Mouse (Mus musculus) left cerebral cortex, postnatal 36 days (tissue): ENCODE results near the gene Cgref1. TPM values are rescaled to one million over a fixed set of nuclear protein-coding genes. Genes with fewer than 3 reads are reported as not detected.

Experiments
- DNase-seq, 2 experiments: peaks; one replicate each; pipeline ENCODE4 v3.0.0; 2021 to 2022; ENCODE audit warnings: low spot score in 2 of 2, mixed read lengths in 1 of 2
- intact Hi-C: fragments of 180-260 bp; cut with DNase I; formaldehyde crosslinking; loops from one replicate; pipeline ENCODE4 v1.15.1; 2025
- total RNA-seq, 2 experiments: library from RNA; stranded (reverse); gene quantifications; 2 replicates each; pipeline ENCODE4 v1.2.3; 2021

Cgref1 gene
- 10 to 100 TPM; 26.1 to 26.4 TPM for total RNA-seq

DNA sequence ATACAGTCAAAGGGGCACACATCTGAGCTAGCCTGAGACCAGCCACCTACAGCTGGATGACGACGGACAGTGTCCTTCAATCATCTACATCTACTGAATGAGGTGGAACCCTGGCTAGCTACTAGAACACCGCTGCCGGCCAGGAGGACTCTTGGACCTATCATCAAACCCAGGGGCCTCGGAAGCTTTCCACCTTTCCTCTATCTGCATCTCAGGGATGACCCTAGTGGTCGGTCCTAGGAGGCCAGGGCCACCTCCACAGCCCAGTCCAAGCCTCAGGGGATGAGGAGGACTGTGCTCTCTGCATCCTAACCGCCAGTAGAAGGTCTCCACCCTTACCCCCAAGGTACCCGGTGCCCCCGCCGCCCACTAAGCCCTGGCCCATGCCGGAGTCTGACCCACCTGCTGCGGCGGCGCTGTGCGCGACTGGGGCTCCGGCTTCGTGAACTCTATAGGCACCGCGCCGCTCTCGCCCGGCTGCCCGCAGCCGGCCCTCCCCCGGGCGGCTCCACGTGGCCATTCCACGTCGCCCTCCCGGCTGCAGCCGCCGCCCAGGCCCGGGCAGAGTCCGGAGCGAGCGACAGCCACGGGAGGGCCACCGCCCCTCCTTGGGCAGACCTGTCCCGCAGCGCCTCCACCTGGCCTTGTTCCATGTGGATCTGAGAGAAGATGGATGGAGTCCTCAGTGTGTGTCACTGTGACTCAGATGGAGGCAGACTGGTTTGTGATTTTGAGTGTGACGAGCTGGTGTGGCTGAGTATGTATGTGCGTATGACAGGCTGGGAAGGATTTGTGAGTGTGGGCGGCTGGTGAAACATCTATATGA, at the start of gene Cgref1:
TSS of gene Cgref1 (minus strand) at position 636 of the 826 bp plus-strand sequence.
- intact Hi-C loops, result no loop called here
- peak; percentile 77 to 80 for DNase-seq

DNA sequence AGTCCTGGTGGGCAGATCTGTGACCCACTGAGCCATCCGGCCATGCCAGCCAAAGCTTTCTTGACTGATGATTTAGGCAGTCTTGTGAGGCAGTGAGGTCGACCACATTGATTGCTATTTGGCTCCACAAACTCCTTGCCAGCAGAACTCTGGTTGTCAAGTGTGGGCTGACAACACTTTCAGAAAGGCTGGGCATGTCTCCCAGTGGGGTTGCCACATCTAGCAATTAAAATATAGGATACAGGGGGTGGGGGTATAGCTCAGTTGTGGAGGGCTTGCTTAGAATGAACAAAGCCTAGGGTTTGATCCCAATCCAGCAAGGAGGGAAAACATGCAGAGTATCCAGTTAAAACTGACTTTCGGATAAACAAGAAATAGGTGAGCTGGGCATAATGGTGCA, 48.7 kb upstream of the Cgref1 start:
- intact Hi-C loops, result no loop called here
- DNase-seq, result peak; percentile 27 to 47

DNA sequence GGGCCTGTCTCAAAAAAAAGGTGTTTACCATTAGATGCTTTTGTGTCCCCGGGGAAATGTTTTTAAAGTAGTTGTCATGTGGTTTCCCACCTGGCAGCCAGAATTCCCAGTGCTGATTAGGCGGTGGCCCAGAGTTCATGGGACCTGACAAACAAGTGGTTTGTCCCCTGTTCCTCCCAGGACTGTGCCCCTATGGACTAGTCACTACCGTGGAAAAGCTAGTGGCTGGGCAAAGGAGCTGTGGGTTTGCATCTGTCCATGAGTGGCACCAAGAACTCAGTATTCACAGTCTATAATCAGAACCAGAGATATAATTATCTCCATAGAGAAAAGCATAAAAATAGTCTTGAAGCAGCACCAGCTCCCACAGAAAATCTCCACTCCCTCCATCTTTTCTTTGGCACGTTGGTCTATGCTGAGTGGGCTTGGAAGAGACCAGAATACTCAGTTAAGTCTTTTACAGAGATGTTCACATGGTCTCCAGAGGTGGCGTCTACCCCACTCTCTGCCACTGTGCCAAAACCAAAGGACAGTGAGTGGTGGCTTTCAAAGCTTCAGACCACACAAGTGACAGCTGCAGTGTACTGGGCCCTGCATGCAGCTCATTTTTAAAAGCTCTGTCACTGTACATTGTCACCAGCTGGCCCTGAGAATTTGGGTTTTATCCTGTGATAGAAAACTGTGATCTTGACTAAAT, 47.7 kb upstream of the Cgref1 start:
- peak; percentile 70 to 79 for DNase-seq
- intact Hi-C loops, result no loop called here

DNA sequence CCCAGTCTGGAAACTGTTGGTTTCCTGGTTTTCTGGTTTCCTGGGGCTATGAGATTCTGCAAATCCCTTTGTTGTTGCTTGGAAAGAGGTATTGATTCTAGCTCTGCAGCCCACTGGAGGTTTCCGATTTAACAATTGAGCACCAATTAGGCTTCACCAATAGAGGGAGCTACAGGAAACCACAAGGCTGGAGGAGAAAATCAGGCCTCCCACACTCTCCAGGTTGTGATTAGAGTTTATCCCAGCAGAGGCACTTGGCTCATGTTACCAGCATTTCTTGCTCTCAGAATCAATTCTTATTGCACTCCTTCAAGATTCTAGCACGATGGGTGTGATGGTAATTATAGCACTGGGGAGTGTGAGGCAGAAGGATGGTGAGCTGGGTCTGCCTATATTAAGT, 37.0 kb upstream of the Cgref1 start:
- intact Hi-C loops, result no loop called here
- DNase-seq, result peak in 1 of 2 experiments; percentile 24

DNA sequence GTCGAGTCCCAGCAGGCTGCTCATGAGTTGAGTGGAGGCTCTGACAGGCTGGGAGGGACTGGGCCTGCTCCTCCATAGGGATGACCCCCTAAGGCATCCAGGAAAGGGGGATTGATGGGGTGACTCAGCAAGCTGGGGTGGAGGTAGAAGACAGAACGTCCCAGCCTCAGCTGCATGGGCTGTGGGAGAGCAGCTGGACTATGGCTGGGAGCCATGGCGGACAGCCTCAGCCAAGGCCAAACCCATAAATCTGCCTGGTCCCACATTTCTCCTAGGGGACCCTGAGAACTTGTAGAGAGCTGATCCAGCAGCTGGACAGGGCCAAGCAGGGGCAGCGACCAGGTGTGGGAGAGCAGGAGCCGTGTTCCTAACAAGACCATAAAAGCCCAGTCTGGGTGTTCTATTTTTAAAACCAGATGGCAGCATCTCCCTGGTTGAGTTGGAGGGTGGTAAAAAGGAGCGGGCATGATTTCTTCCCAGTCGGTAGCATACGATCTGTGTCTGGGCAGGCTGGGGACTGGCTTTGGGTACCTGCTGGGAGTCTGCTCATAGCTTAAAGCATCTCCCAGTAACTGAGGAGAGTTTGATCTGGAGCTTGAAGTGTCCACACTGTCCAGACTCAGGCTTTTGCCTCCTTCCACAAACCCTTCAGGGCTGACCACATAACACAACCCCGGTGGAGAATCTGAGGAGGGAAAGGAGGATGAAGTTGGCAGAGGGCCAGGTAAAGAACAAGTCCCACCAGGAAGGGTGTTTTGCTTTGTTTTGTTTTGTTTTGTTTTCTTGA, 29.7 kb upstream of the Cgref1 start:
- intact Hi-C loops, result no loop called here

DNA sequence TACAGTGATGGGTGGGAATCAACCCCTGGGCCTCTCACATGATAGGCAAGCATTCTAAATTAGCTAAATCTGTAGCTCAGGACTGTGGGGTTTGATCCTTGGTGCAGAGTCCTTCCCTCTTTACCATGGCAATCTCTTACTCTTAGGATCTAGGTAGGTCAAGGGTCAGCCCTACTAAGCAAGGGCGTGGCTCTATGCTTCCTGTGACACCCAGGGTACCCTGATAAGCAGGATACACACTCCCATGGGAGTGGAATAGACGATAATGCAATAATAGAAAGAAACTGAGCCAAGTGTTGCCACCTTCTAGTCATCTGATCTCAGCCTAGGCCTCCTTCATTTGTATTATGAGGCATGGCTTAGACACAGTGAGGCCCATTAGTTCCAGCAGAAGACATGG, 24.0 kb upstream of the Cgref1 start:
- intact Hi-C loops, result loop anchor here (5.0 kb wide), 1 partner anchor 33 kb away; no protein-coding TSS in a partner anchor
- no peak for DNase-seq

More for the DNA sequence above, 29.7 kb upstream of the Cgref1 start:
- no peak for DNase-seq

DNA sequence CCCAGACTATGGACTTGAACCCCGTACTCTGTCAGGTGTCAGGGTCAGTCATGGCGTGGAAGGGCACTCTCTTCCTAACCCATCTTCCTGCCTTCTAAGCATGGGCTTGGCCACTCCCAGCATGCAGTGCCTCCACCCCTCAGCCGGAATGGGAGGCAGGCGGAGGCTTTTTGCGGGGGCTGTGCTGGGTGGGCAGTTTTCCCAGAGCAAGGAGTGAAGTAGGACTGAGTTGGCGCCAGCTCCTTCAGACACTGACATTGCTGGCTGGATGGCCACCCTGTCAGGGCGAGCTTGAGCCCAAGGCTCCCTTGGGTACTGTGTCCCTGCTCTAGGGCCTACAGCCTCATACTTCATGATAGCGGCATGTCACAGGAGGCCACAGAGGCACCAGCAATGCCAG, 23.0 kb upstream of the Cgref1 start, which contains the start of gene Tcf23:
TSS of gene Tcf23 (plus strand) at position 247 of the 400 bp plus-strand sequence.
- intact Hi-C loops, result loop anchor here (5.0 kb wide), 1 partner anchor 34 kb away; no protein-coding TSS in a partner anchor
- no peak for DNase-seq

DNA sequence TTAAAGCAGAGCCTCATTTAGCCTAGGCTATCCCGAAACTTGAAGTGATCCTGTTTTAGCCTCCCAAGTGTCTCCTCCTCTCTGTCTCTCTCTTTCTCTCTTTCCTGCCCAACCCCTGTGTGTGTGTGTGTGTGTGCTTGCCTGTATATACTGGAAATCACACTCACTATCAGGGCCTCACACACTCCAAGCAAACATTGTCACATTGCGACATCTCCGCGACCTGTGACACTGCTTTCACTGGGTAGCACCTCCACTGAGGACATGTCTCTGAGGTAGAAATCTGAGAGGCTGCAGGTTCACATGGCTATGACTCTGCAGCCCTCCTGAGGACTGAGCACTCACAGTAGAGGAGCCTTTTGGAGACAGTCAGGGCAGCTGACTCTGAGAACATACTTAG, 20.8 kb upstream of the Cgref1 start:
- no peak for DNase-seq
- intact Hi-C loops, result loop anchor here (5.0 kb wide), 1 partner anchor 36 kb away; no protein-coding TSS in a partner anchor

DNA sequence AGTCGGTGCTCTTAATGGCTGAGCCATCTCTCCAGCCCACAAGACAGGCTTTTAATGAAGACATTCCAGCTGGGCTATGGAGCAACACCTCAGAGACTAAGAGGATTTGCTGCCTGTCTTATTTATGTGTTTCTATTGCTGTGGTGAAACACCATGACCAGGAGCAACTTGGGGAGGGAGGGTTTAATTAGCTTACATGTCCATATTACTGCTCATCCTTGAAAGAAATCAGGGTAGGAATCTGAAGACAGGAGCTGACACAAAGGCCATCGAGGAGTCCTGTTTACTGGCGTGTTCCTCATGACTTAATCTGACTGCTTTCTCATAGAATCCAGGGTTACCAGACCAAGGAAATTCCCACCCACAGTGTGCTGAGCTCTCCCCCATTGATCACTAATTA, 18.5 kb upstream of the Cgref1 start:
- DNase-seq, result no peak
- intact Hi-C loops, result loop anchor here (5.0 kb wide), 1 partner anchor 83 kb away; the partner anchor contains the start of genes Atraid and Slc5a6

DNA sequence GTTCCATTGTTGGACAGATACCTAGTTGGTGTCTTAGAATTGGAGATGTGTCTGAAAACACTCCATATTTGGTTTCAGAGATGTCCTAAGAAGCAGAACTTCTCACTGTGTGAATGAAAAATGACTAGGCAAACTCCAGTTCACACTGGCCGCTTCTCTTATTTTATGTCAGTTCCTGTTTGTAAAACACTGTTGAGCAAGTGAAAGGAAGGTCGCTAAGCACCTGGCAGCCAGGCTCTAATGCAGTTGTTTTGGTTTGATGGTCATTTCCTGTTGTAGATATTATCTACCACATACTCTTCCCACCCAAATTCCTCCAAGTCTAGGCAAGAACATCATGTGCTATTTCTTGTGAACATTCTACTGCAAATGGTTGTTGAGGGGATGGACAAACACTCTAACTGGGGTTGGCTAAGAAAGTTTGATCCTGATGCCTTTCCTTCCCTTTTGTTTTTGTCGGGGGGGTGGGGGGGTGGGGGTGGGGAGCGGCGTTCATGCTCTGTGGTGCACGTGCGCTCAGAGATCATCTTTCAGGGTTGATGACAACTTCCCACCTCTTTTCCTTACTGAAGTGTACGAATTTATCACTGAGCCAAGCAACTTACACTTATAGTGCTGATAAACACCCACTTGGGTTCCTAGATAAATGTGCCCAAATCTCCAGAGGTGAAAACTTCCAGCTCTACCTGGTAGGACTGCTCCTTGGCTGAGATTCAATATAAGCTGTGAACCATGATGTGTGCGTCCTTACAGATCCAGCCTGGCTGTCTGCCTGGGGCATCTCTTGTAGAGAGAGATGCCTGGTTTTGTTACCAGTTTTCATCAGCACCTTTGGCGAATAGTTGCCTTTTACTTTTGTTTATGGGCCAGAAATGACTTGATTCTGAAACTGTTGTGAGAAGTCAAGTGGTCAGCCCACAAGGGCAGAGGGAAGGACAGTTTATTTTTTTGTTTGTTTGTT, 16.4 kb upstream of the Cgref1 start:
- DNase-seq, result no peak
- intact Hi-C loops, result loop anchor here (5.0 kb wide), 1 partner anchor 85 kb away; the partner anchor contains the start of genes Atraid and Slc5a6

DNA sequence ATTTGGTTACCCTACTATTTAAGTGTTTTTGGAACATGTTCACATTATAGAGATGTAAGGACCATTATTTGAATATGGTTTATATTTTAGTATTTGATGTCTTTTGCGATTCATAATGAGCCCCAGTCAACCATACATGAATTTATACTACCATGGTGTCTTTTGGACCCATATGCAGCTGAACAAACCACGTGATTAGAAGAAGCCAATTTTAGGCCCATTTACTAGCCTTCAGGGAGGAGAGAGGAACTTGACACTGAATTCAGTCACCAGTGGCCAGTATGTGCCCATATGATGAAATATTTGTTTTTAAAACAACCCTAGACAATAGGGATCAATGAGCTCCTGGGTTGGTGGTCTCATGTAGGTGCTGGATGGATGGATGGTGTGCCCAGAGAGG, 15.4 kb upstream of the Cgref1 start:
- intact Hi-C loops, result loop anchor here (5.0 kb wide), 1 partner anchor 86 kb away; the partner anchor contains the start of genes Atraid and Slc5a6
- no peak for DNase-seq

DNA sequence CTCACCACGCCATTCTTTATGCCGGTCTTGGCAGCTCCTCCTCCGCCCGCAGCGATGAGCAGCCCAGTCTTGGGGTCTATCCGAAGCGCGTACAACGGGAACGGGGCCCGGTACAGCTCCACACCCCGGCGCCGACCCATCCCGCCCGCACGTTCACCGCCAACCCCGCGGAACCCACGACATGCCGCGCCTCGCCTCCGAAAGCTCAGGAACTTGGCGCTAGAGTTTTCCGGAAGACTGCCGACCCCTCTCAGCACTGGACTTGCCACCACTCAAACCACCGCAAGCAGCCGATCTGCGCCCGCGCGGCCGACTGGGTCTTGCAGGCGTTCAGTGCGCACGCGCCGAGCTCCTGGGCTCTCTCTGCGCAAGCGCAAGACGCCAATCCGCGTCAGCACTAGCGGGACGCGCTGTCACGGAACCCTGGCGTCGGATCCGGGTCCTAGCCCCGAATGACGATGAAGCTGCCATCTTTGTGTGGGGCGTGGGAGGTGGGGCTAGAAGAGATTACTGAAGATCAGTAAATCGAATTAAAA, 14.6 kb upstream of the Cgref1 start, which contains the start of gene Preb:
TSS of gene Preb (minus strand) at position 396 of the 536 bp plus-strand sequence.
- intact Hi-C loops, result loop anchor here (5.0 to 10.0 kb wide), 2 partner anchors 87 to 235 kb away; partner anchors contain the start of genes Atraid, Eif2b4, Slc5a6 and Snx17
- DNase-seq, result peak; percentile 99

DNA sequence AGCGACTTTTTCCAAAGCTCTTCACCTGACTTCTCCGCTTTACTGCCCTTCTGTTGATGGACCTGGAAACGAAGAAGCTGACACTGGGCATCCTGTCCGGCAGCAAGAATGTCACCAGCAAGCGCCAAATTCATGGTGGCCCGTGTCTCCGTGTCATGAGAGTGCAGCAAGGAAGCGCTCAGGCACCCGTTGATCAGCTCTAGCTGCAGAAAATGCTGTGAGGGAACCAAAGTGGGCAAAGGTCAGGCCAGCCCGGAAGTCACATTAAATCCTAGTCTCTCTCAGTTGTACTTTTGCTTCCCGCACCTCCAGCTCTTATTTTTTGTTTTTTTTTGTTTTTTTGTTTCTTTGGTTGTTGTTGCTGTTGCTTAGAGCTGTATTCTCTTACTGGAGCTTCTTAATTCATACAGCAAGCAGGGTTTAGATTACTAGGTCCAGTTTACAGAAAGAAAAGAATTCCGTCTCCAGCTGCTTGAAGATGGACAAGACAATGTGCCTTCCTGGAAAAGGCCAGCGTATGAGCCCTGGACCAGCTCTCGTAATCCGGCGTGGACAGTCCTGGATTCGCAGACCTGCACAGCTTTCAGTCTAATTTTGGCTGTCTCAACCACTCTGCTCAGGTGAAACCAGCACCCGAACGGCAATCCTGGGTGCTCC, 13.9 kb upstream of the Cgref1 start:
- intact Hi-C loops, result loop anchor here (10.0 kb wide), 1 partner anchor 235 kb away; the partner anchor contains the start of genes Eif2b4 and Snx17
- no peak for DNase-seq

DNA sequence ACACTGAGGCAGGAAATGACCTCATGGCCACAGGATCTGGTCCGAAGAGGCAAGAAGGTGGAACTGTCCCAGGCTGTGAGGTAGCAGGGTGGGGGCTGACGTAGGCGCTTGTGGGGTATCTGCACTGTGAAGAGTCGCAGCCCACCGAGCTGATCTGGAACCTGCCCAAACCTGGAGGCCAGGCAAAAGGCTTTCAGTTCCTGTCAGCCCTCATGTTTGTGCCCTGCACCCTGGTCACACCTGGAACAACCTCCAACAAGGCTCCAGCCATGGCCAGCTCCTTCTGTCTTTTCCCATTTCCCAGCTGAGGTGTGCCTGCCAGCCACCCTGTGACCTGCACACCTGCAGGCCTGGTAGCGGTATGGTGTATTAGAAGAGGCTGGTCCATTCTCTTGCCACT, 12.5 kb upstream of the Cgref1 start:
- DNase-seq, result no peak
- intact Hi-C loops, result loop anchor here (10.0 kb wide), 1 partner anchor 237 kb away; the partner anchor contains the start of genes Eif2b4 and Snx17

DNA sequence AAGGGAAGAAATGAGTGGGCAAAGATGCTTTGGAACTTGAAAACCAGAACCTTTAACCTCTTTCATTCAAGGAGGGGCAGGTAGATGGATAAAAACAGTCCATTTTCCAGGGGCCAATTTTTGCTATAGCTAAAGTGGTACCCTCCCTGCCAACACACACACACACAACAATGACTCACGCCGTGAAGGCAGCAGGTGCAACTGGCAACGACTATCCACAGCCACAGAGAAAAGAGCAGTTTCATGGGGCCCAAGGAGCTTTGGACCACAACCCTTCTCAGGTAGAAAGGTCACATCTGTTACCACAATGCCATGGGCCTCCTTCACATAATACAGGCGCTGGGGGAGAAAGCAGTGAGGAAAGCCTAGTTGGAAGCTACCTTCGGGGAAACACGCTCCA, 10.4 kb upstream of the Cgref1 start:
- intact Hi-C loops, result loop anchor here (10.0 kb wide), 1 partner anchor 239 kb away; the partner anchor contains the start of genes Eif2b4 and Snx17
- no peak for DNase-seq

DNA sequence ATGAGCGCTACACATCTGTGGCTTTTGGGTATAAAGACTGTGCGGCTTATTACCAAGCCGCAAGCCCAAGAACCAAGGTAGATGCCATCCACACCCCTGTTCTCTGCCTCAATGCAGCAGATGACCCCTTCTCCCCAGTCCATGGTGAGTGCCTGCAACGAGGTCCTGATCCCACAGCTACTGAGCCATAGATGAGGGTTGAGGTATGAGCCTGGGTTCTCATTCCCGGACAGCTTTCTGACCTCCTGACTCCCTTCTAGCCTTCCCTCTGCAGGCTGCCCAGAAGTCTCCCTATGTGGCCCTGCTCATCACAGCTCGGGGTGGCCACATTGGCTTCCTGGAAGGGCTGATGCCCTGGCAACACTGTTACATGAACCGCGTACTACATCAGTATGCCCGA, 9.2 kb upstream of the Cgref1 start:
- intact Hi-C loops, result loop anchor here (10.0 kb wide), 1 partner anchor 240 kb away; the partner anchor contains the start of genes Eif2b4 and Snx17
- no peak for DNase-seq

DNA sequence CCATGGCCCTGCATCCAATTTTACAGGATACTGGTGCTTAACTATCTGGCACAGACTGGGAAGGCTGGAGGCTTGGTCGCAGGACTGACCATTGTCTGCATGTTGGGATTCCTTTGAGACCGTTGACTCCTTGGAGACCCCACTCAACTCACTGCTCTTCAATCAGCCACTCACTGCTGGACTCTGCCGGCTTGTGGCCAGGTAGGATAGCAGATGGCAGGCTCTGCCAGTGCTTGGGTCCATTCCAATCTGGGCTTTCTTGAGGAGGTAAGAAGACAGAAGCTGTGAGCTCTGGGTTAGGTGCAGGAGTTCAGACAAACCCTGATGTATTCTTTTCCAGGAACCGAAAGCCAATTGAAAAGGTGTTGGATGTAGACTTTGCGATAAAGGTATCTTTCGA, 8.7 kb upstream of the Cgref1 start:
- intact Hi-C loops, result loop anchor here (10.0 kb wide), 1 partner anchor 241 kb away; the partner anchor contains the start of genes Eif2b4 and Snx17
- DNase-seq, result no peak
